Mouse (Mus musculus) liver, adult 2 months (tissue): ENCODE measurements at regions not wholly inside any gene's neighbourhood (a gene's known extent, or its start where the extent isn't known, plus 50 kb on each side); places are given as distances from the start of the nearest gene placed in this dataset.

ENCODE experiments used
- CTCF ChIP-seq: fragments of 200-500 bp; IDR thresholded peaks from 2 replicates; pipeline ENCODE4 v1.5.1; 2011; ENCODE audit warnings: low read depth, low read length, control low read depth
- POLR2A ChIP-seq: fragments of 200-500 bp; IDR thresholded peaks from 2 replicates; pipeline ENCODE4 v1.6.1; 2011; ENCODE audit warnings: low read length, control low read depth; ENCODE audit not compliant: insufficient read depth; ENCODE audit errors: extremely low read depth

DNA sequence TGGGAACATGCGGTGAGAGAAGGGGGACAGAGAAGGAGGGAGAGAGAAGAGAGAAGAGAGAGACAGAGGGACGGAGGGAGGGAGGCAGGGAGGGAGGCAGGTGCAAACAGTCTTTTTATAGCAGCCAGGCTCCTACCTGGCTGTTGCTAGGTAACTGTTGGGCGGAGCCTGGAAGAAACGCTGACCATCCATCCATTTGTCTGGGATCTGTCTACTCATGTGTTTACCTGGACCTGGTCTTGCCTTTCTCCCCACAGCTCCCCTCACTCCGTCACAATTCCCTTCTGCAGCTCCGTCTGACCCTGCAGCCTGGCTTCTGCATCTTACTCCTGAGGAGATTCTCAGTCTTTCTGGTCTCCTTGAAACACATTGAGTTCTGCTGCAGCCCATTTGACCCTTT is 144.5 kb downstream of the Ddx11 start:
- TF ChIP-seq POLR2A (no peak), CTCF (no peak)
